Mouse (Mus musculus): Measurements from ENCODE around the gene Prdm15.

Gene Prdm15

DNA sequence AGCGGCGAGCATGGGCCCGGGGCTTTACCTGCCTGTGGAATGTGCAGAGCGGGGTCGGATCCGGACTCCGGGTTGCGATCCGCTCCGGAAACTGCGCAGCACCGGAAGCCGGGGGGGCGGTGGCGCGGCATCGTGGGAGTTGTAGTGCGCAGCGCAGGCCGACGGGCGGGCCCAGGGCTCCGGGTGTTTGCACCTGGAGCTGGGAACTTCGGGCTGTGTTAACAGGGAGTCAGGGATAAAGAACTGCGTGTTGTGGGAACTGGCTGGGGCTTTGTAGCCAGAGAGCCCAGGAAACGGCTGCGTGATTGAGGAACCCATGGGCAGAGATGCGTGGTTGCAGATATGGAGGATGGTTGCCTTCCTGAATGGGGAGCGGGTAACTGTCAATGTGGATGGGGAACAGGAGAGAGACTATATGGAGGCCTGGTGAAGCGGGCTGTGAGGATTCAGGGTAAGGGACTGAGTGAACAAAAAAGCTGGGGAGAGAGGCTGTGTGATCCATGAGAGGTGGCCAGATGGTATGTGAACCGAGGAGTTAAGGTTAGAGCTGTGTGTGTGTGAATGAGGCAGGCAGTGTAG, at the start of gene Prdm15:
Gene Prdm15, minus strand, starts transcription at position 110 of the 579 bp plus-strand sequence.
- peak; percentile 91 to 92 for DNase-seq

DNA sequence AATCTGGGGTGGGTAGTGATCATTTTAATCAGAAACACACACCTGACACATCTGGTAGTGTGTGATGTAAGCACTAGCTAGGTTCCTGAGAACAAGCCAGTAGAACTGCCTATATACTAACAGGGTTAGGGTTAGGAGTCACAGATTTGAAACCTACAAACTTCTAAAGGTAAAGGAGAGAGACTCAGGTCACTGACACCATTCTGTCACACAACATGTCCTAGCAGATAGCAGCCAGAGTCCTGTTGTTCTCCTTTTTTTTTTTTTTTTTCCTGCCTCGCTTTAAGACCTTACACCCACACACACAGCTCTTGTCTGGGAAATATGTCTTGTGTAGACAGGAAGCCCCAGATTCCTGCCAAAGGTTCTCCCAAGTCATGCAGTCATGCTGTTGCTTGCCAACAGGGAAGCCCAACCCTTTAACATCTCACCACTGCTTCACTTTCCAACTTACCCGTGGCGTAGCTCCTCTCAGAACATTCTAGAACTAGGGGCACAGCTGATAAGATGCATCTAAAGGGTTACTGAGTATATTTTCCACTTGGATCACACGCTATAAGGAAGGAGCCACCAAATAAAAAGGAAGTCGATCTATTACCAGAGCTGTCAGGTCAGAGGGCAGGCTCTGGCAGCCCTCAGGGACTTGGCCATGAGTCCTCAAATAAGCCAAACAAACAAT, 45.8 kb upstream of the Prdm15 start:
- peak; percentile 56 to 60 for DNase-seq

DNA sequence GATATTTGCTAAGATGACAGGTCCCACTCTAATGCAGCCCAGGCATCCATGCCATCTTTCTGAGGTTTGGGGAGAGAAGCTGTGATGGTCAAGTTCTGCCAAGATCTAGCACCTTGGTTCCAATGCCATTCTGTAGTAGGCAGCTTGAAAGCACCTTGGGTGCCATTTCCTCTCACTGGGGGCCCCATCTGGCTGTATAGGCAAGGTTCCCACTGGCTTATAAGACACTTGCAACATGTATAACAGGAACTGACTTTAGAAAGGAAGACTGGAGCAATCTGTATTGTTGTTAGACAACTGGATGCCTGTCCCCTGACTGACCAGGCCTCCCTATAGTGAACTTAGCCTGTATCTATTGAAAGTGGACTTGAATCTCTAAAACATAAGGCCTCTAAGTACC, 36.1 kb upstream of the Prdm15 start:
- no peak for DNase-seq

DNA sequence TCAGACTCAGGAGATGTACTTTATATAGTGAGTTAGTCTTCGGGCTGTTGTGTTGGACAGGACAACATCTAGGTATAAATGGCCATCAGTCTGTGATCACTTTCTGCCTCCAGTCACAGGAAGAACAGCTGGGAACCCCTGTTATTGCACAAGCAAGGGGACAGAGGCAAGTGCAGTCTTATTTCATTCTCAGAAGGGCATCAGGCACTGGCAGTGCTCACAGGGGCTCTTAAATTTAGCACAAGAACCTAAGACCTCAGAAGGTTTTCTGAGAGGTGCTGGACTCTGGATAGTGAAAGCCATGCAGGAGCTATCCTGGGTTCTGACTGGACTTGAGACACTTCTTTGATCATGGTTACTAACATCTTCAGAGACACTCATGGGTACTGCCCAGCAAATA, 32.0 kb upstream of the Prdm15 start:
- DNase-seq: no peak

DNA sequence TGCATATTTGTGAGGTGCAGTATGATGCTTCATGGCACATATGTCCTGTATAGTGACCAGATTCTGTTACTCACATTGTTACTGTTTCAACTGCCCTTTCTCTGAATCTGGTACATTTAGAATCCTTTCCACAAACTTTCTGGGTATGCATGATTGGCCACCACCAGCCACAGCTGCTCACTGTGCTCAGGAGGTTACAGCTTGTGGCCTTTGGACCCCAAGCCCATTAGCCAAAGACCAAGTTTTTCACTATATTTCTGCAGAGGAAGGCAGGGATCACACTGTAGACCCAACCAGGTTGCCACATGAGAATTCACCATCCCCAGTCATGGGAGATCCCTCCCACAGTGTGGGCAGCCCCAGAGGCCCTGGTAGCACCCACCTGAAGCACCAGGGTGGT, 31.2 kb upstream of the Prdm15 start:
- no peak for DNase-seq

DNA sequence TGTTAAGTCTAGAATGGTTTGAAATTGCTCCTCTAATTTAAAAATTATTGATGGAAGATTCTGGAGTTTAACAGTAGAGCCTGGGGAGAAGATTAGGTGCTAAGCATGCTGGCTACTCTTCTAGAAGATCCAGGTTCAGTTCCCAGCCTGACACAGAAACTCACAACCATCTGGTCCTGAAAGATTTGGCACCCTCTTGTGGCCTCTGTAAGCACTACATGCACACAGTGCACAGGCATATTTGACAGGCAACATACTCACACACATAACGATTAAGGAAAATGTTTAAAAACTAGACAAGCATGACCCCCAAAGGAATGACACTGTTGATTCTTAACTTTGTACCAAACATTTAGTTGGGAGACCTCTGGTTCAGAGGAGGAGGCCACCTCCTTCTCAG, 27.5 kb upstream of the Prdm15 start:
- peak in 1 of 2 experiments; percentile 71 for DNase-seq

DNA sequence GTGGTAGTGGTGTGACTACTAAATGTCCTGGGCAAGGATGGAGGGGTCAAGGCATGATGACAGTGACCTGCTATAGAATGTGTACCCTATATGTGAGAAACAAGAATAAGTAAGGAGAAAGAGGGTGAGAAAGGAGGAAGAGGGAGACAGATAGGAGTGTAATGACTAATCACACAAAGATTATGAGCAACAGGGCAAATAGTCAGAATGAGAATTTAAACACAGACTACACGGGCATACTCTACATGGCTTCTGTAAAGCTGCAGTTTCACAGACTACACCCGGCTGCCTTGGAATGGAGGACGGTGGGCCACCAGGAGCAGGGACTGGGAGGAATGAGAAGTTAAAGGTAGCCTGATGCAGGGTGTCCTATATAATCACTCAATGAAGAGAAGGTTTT, 25.9 kb upstream of the Prdm15 start:
- DNase-seq: no peak

DNA sequence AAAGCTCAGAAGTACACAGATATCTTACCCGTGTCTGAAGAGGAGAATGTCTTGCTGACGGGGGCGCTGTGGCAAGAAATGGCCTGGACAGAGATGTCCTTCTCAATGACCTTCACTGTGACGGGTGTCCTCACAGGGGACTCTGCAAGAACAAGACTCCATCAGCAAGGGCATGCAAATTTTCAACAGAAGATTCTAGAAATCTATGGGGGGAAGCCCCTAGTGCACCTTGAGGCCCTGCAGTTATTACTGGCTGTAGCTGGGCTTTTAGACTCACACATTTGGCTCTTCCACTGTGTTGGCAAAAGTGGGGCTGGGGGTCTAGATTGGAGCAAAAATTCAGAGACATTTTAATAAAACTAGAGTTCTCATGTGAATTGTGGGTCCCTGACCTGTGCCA, 23.5 kb upstream of the Prdm15 start:
- no peak for DNase-seq

DNA sequence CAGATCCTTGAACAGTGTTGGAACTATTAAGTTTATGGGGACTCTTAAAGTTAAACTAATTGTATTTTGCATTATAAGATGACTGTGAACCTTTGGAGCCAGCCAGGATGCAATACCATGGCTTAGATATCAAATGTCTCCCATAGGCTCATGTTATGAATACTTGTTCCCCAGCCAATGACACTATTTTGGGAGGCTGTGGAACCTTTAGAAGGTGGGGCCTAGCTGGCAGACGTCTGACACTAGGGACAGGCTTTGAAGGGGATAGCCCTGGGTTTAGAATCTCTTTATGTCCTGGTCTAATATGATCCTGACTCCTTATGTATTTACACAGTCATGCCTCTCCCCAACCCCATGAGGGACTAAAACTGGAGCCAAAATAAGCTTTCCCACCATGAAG, 22.7 kb upstream of the Prdm15 start:
- no peak for DNase-seq

DNA sequence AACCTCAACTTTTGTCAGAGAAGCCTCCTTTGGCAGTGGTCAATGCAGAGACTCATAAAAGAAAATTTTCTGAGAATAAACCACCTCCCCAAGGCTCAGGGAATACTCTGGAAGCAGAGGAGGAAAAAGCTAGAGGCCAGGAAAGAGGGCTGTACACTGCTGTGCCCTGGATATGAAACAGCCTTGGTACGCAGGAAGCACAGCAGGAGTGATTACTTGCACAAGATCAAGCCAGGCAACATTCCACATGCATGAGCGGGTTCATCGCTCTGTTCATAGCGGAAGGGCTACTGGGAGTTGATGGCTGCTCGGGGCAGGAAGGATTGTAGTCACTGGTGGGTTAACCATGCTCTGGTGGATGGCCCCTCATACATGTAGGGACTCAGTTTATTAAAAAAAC, 21.0 kb upstream of the Prdm15 start:
- DNase-seq: no peak

DNA sequence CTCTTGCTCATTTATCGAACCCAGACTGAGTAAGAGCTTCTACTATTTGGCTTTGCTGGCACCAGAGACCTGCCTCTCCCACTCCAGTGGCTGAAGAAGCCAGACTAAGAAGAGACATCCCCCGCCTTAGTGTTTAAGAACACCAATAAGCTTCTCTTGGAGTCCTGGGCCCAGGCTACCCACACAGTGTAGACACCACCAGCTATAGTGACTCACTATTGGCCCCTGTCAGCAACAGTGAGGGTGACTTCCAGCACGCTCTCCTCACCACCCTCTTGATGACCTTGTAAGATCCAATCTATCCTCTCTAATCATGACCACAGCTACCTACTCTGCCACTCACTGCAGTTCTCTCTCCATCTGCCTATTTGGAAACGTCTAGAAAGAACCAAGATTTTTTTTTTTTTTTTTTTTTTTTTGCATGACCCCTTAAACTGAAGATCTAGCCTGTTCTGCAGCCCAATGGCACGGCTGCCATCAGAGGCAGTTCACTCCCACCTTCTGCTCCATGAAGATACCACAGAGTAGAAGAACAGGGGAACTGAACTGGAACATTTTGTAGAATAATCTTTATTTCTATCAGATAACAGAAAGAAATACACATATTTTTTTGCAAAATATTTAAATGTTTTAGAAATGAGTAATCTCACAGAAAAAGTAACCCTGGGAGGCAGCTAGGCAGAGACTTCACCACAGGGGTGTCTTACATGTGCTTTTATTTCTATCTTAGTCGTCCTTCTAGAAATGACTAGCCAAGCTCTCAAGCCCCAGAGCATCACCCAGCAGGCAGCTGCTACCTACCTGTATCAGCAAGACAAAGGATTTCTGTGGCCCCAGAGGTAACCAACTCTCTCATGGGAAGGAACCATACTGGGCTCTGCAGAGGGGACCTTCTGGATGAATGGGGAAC, 17.8 kb upstream of the Prdm15 start:
- DNase-seq: no peak

DNA sequence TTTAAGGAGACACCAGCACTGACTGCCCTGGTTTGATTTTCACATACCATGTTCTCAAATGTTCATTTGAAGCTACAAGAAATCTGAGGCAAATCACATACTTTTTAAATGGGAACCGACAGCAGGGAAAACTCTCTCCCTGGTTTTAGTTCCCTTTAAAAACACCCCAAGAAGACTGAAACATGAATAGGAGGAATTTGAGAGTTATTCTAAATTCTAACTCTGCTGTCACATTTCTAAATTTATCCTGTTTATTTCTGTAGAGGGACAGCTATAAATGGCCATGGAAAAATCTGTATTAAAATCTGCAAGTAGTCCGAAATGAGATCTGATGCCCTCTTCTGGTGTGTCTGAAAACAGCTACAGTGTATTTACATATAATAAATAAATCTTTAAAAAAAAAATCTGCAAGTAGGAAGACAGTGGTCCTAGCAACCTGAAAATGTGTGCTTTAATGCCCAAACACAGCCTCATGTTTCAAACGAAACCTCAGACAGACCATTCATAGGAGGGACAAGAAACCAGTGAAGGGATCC, 12.3 kb upstream of the Prdm15 start:
- DNase-seq: no peak

DNA sequence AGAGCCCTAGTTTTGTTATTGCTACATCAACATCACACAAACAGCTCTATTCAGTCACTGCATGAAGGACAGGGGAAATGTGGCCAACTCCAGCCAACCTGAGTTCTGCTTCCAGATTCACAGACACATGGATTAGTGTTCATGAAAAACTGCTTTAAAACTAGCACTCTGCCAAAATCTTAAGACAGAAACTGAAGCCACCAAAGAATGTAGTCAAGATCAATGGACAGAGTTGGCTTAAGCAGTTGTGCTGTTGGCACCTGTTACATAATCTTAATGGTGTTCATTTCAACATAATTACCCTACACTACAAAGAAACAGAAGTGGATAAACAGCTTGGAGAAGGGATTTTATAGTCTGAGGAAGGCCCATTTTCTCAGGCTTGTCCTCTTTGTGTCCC, 4.4 kb upstream of the Prdm15 start:
- DNase-seq: no peak

DNA sequence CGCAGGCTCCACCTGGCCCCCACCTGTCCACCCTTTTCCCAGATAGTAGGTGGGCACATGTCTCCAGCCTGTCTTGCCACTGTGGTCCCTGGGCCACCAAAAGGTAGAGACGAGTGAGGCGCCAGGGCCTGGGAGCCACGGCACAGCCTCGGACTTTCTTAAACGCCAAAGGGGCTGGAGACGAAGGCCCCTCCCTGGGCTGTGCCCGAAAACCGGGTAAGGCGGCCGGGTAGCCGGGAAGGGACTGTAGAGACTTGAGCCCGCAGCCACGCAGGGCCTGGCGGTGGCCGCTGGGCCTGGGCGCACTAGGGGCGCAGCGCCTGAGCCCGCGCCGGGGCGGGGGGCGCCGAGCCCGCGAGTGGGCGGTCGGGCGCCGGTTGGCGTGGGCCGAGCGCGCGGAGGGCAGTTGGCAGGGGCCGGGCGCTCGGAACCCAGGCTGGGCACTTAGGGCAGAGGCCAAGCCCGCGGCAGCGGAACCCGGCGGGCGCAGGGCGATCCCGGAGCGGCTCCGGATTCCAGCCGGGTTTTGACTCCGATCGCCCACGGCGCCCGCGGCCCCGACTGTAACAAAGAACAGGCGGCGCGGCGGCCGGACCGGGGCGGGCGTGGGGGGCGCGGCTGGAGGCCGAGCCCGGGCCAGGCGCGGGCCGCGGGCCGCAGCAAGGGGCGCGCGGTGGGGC, 449 bp downstream of the Prdm15 start:
- DNase-seq: peak; percentile 93 to 95

DNA sequence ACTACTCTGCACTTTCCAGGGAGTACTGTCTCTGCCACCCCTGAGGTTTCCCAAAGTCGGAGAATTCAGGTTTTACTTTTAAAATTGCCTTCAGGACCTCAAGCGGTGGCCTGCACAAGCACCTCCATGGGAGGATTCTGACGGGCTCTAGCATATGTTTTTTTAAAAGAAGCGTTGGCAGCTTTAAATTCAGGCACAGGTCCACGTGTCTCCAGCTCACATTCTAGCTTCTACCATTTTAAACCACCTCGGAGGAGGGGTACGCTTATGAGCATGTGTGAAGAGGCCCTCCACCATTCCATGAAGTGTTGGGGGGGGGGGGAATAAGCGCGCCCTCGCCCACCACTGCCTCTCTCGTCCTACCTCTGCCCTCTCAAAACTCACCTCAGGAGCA, 986 bp downstream of the Prdm15 start:
- no peak for DNase-seq

DNA sequence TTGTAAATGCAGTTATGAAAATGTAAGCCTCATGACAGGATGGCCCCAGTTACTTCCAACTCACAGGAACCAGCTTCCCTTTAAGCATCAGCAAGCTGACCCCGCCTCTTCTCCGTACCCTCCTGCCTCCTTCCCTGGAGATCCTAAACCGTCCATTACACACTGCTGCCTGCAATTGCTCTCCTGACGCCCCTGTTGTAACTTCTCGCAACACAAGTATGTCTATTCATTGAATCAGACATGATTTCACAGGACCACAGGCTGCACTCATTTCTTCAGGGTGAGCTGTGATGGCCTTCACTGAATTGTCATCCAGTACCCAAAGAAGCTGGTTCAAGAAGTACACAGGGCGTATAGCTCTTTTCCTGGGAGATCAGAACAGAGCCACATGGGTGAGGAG, 2.8 kb downstream of the Prdm15 start:
- DNase-seq: no peak

DNA sequence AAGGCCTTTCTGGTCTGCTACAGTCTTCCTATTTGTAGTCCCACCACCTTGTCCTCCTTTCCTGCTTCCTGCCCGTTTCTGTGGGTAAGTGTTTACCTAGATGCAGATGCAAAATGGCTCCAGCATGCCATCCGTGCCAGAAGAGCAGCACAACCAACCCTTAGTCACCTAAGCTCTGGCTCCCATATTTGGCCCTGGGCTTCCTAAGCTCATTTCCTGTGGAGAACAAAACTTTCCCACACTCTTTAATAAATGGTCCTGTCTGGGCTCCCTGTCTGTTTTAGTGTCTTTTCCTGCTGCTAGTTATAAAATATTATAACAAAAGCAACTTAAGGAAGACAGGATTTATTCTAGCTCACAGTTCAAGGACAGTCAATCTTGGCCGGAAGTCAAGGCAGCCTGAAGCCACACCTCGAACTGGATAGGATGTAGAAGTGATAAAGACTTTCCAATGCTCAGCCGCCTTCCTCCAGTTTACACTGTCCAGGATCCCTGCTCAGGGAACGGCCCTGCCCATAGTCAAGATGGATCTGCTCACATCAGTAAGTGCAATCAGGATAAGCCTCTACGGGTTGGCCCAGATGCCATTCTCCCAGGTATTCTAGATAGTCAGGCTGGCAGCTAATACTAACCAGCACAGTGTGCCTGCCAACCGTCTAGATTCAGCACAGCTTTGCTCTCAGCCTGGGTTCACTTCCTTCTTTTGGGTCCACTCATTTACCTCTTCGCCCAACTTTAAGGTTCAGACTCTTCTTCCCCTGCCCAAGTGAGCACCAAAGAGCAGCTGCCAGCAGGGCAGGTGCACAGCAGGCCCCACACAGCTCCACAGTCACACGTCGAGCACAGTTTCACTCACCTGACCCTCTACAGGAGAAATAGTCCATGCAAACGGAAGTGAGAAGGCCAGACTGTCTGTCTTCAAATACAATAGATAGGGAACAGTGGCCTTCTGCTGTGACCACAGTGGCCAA, 6.4 kb downstream of the Prdm15 start:
- DNase-seq: peak; percentile 50 to 69

DNA sequence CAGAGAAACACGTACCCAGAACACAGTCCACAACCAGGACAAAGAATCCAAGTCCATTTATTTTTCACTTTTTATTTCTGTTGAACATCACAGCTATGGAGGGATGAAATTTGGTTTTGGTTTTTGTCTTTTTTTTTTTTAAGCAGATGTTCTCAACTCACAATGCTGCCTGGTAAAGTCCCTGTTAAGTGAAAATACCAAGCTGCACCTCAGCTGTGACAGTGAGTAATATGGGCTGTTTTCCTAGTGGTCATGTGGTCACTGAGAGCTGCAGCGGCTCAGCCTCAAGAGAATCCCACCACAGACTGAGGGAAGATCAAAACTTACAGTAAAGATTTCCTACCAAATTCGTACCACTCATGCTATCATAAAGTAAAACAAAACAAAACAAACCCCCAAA, 19.5 kb downstream of the Prdm15 start:
- no peak for DNase-seq

DNA sequence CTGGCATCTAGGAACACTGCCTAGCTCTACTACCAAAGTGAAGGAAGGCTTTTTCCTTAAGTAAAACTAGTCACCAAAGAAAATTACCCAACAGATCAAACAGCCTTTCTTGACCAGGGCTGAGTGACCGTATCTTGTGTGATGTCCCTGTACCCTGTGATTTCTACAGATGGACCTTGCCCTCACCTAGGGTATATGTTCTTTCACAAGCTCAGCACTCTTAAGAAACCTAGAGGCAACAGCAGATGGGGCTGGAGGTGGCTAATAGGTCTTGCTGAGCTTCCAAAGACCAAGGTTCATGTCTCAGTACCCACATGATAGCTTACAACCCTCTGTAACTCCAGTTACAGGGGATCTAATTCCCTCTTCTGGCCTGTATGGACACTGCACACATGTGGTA, 23.4 kb downstream of the Prdm15 start:
- no peak for DNase-seq

DNA sequence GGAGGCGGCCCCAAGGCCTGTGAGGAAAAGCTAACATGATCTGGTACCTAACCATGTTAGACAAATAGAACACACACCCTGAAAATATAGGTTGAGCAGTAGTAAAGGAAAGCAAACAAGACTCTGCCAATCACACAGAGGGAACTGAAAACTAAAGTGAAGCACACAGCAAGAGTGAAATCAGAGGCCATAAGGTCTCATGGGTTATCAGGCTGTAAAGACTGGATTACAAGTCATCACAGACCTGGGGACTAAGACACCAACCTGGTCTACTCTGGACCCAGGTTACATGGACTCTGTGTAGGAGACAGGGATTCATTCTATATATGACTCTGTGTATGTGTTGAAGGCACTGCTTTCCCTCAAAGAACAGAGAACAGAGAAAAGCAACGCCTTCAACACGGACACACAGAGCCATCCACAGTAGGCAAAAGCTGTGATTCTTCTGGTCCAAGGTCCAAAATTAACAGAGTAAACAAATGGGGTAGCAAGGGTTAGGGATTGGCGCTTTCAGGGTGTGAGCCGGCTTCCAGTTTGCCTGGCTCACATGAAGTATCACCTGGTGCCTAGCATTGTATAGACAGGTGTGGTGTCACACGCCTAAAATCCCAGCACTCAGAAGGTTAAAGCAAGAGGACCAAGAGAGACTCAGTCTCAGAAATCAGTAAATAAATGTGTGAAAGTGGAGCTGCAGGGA, 28.2 kb downstream of the Prdm15 start:
- DNase-seq: no peak

DNA sequence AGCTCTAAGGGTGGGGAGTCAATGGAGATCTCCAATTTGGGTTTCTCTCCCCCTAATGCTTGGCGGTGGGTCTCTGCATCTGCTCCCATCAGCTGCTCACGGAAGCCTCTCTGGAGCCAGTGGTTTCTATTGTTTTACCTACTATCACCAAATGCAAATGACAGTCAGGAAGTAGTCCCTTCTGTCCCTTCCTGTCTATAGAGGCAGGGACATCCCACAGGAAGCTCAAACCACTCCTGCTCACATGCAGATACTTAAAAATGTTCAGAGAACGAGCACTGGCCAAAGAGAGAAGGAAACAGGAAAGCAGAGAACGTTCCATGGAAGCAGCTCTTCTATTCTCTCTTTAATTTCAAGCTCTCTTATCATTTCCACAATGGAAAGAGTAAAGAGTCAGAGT, 32.1 kb downstream of the Prdm15 start:
- DNase-seq: no peak
